Mouse (Mus musculus): ENCODE results near the gene Brpf3. TPM values are rescaled to one million over a fixed set of nuclear protein-coding genes. Genes with fewer than 3 reads are reported as not detected.
A peak's percentile ranks its signal among the peaks of the same experiment; 100 is the strongest.

Brpf3 gene
- polyA plus RNA-seq, 1 experiment from 2014 or later, result 67.4 TPM

DNA sequence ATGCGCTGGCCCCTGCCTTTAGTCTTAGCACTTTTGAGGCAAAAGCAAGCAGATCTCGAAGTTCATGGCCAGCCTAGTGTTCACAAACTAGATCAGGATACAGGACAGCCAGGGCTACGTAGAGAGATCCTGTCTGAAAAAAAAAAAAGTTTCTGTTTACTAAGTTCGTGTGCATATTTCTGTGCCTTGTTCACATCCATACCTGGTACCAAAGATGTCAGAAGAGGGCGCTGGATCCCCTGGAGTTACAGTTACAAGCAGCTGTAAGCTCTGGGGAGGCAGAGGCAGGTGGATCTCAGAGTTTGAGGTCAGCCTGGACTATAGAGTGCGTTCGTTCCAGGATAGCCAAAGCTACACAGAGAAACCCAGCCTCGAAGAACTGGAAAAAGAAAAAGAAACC lies 81.9 kb downstream of the Brpf3 start:
- ATAC-seq, result no peak
- H3K36me3 ChIP-seq, result no peaks in the 10 kb centered on the region
- H3K9me3 ChIP-seq (replicated peaks), result no peaks in the 10 kb centered on the region
- H3K4me1 ChIP-seq, result peaks cover 10% of the 10 kb centered on the region
- H3K4me3 ChIP-seq, result no peak overlapping the region
- H3K4me2 ChIP-seq, result peak overlapping the region; percentile 27
- no peak overlapping the region for H3K9ac ChIP-seq
- H3K27me3 ChIP-seq (replicated peaks), result peaks cover 46% of the 10 kb centered on the region
- WGBS (ENCODE audit: insufficient replicate concordance), result 26% methylated on average over 8 of the region's 8 CpGs
- H3K27ac ChIP-seq, result no peak overlapping the region

DNA sequence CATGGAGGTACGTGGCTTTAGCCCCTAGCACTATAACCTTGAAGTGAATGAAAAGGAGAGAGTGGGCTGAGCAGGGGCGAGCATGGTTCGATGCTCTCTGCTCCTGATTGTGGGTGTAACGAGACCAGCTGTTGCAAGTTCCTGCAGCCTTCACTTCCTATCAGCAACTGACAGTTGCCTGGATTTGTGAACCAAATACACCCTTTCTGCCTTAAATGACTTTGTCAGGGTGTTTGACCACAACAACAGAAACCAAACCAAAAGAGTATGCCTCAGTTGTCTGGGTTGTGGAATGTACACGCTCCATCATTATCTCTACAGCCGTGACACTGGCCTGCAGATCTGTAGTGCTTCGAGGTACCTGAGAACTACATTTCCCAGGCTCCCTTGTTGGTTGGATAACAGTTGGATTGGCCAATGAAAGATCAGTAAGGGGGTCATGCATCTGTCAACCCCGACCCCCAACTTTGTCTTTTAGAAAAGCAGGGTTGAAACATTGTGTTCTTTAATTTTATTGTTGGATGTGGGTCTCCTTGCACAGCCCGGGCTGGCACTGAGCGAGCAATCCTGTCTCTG lies 83.1 kb downstream of the Brpf3 start:
- 41% methylated on average over 10 of the region's 10 CpGs for WGBS (ENCODE audit: insufficient replicate concordance)
- Histone ChIP-seq H3K4me2 (no peak overlapping the region), H3K4me3 (no peak overlapping the region), H3K27me3 (replicated peaks) (peaks cover 35% of the 10 kb centered on the region), H3K27ac (no peak overlapping the region), H3K4me1 (peaks cover 10% of the 10 kb centered on the region), H3K9me3 (replicated peaks) (no peaks in the 10 kb centered on the region), H3K36me3 (no peaks in the 10 kb centered on the region), H3K9ac (no peak overlapping the region)
- no peak for ATAC-seq

DNA sequence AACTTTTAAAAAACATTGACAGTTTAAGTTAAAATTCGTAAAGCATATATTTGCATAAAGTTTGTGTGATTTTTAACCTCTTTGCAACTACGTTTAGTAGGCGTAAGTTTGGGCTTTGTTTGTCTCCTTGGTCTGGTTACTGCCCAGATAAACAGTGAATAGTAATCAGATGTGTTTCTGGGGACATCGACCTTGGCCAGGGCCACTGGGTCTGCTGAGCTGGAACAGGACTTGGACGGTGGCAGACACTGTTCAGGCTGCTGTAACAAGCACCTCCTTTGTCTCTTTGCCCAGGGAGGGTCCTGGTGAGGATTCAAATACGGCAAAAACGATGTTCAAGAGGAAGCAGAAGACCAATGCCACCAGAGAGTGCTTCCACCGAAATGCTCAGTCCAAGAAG lies 84.3 kb downstream of the Brpf3 start:
- no peak overlapping the region for H3K4me3 ChIP-seq
- no peaks in the 10 kb centered on the region for H3K36me3 ChIP-seq
- H3K27ac ChIP-seq, result no peak overlapping the region
- H3K27me3 ChIP-seq (replicated peaks), result peaks cover 24% of the 10 kb centered on the region
- H3K9ac ChIP-seq, result no peak overlapping the region
- WGBS (ENCODE audit: insufficient replicate concordance), result 65% methylated on average over 8 of the region's 8 CpGs
- H3K9me3 ChIP-seq (replicated peaks), result no peaks in the 10 kb centered on the region
- H3K4me1 ChIP-seq, result peaks cover 5% of the 10 kb centered on the region
- no peak overlapping the region for H3K4me2 ChIP-seq
- ATAC-seq, result no peak

DNA sequence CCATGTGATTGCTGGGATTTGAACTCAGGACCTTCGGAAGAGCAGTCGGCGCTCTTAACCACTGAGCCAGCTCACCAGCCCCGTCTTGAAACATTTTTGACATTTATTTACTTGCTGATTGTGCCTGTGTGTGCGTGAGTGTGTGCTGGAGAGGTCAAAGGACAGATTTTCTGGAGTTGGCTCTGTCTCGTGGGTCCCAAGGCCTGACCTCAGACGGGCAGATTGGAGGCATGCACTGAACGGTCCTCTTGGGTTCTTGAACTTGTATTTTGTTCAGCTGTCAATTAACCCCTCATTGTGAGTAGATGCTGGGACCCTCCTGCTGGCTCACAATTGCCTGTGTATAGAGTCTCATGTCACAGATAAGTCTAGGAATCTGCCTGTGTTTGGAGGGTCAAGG lies 85.4 kb downstream of the Brpf3 start:
- no peaks in the 10 kb centered on the region for H3K36me3 ChIP-seq
- H3K9ac ChIP-seq, result no peak overlapping the region
- peaks cover 4% of the 10 kb centered on the region for H3K4me1 ChIP-seq
- H3K9me3 ChIP-seq (replicated peaks), result no peaks in the 10 kb centered on the region
- WGBS (ENCODE audit: insufficient replicate concordance), result 68% methylated on average over 8 of the region's 8 CpGs
- no peak overlapping the region for H3K27ac ChIP-seq
- no peak for ATAC-seq
- H3K4me2 ChIP-seq, result no peak overlapping the region
- H3K27me3 ChIP-seq (replicated peaks), result peaks cover 13% of the 10 kb centered on the region
- no peak overlapping the region for H3K4me3 ChIP-seq

Other genes starting within 250 kb of the Brpf3 start
- 2.3 and 3.6 TPM in 2 replicates for gene Clps, start 240.3 kb upstream of the Brpf3 start, polyA plus RNA-seq (2016; fragmentation: Nextera tagmentation; extraction: Ambion mirVana)
- 0.16 and 0.32 TPM in 2 replicates for gene Lhfpl5, start 225.4 kb upstream of the Brpf3 start, polyA plus RNA-seq (2016; fragmentation: Nextera tagmentation; extraction: Ambion mirVana)
- gene Srpk1, start 178.4 kb upstream of the Brpf3 start, polyA plus RNA-seq (2016; fragmentation: Nextera tagmentation; extraction: Ambion mirVana), result 61.1 and 61.5 TPM in 2 replicates
- 0.41 and 0.48 TPM in 2 replicates for gene Slc26a8, start 110.9 kb upstream of the Brpf3 start, polyA plus RNA-seq (2016; fragmentation: Nextera tagmentation; extraction: Ambion mirVana)
- gene Mapk14, start 109.8 kb upstream of the Brpf3 start, polyA plus RNA-seq (2016; fragmentation: Nextera tagmentation; extraction: Ambion mirVana), result 53.4 and 55.7 TPM in 2 replicates
- 2.5 and 3.1 TPM in 2 replicates for gene AC170998.1, start 75.0 kb upstream of the Brpf3 start, polyA plus RNA-seq (2016; fragmentation: Nextera tagmentation; extraction: Ambion mirVana)
- 2.3 and 2.5 TPM in 2 replicates for gene Mapk13, start 31.8 kb upstream of the Brpf3 start, polyA plus RNA-seq (2016; fragmentation: Nextera tagmentation; extraction: Ambion mirVana)
- not detected in 2 replicates for gene Pnpla1, start 57.3 kb downstream of the Brpf3 start, polyA plus RNA-seq (2016; fragmentation: Nextera tagmentation; extraction: Ambion mirVana)
- 0.17 and 0.25 TPM in 2 replicates for gene 4930539E08Rik, start 114.2 kb downstream of the Brpf3 start, polyA plus RNA-seq (2016; fragmentation: Nextera tagmentation; extraction: Ambion mirVana)
- 0.51 and 0.73 TPM in 2 replicates for gene Pxt1, start 142.8 kb downstream of the Brpf3 start, polyA plus RNA-seq (2016; fragmentation: Nextera tagmentation; extraction: Ambion mirVana)
- 87.0 and 92.4 TPM in 2 replicates for gene Kctd20, start 150.9 kb downstream of the Brpf3 start, polyA plus RNA-seq (2016; fragmentation: Nextera tagmentation; extraction: Ambion mirVana)
- 56.7 and 58.2 TPM in 2 replicates for gene Stk38, start 206.9 kb downstream of the Brpf3 start, polyA plus RNA-seq (2016; fragmentation: Nextera tagmentation; extraction: Ambion mirVana)
- gene Srsf3, start 231.5 kb downstream of the Brpf3 start, polyA plus RNA-seq (2016; fragmentation: Nextera tagmentation; extraction: Ambion mirVana), result 372 and 377 TPM in 2 replicates

All from liver, embryonic 12.5 days (tissue).